Mouse (Mus musculus) heart, postnatal 0 days (tissue): ENCODE measurements around the gene Olfr49. TPM values are rescaled to one million over a fixed set of nuclear protein-coding genes. Genes with fewer than 3 reads are reported as not detected.

ENCODE experiments used
- ATAC-seq: fragments of 200-750 bp; cut with Nextera tagmentation; 2 replicates; pipeline ENCODE4 v1.8.0; 2017; ENCODE audit warnings: low read depth, moderate number of reproducible peaks, moderate library complexity; ENCODE audit not compliant: insufficient read depth
- DNase-seq: peaks from one replicate; pipeline ENCODE4 v3.0.0-alpha.2; 2016; ENCODE audit warnings: low spot score
- H3K27ac ChIP-seq: fragments of 300-500 bp; sonication (generic); 2 replicates; pipeline ENCODE4 v1.5.1; 2014; ENCODE audit warnings: low read depth, mild to moderate bottlenecking
- H3K27me3 ChIP-seq: fragments of 300-500 bp; sonication (generic); 2 replicates; pipeline ENCODE4 v1.6.1; 2014; ENCODE audit warnings: low read length, mixed read lengths; ENCODE audit not compliant: control insufficient read depth, insufficient read depth
- H3K36me3 ChIP-seq: fragments of 300-500 bp; sonication (generic); replicated peaks from 2 replicates; pipeline ENCODE4 v1.6.1; 2014; ENCODE audit warnings: low read length, mixed read lengths; ENCODE audit not compliant: control insufficient read depth, insufficient read depth
- H3K4me1 ChIP-seq: fragments of 300-500 bp; sonication (generic); 2 replicates; pipeline ENCODE4 v1.6.1; 2014; ENCODE audit warnings: antibody characterized with exemption; ENCODE audit not compliant: control insufficient read depth, insufficient read depth
- H3K4me2 ChIP-seq: fragments of 300-500 bp; sonication (generic); 2 replicates; pipeline ENCODE4 v1.6.1; 2014; ENCODE audit warnings: low read depth, mild to moderate bottlenecking, low read length, moderate library complexity
- H3K4me3 ChIP-seq: fragments of 300-500 bp; sonication (generic); 2 replicates; pipeline ENCODE4 v1.5.1; 2014; ENCODE audit warnings: low read depth, low read length
- H3K9ac ChIP-seq: fragments of 300-500 bp; sonication (generic); replicated peaks from 2 replicates; pipeline ENCODE4 v1.6.1; 2014; ENCODE audit warnings: low read depth, low read length, mixed read lengths
- H3K9me3 ChIP-seq: fragments of 300-500 bp; sonication (generic); replicated peaks from 2 replicates; pipeline ENCODE4 v1.6.1; 2016; ENCODE audit warnings: low read length; ENCODE audit not compliant: control insufficient read depth
- CTCF ChIP-seq: IDR thresholded peaks from 2 replicates; pipeline ENCODE4 v1.5.1; 2016; ENCODE audit warnings: antibody characterized with exemption, control low read depth, low read depth
- EP300 ChIP-seq: IDR thresholded peaks from 2 replicates; pipeline ENCODE4 v1.6.1; 2016; ENCODE audit warnings: antibody characterized with exemption, low read depth
- WGBS: fragments of 180-500 bp; shearing (Covaris S2); extraction: QIAGEN DNeasy Blood & Tissue Kit; methylation state at CpG from one replicate; pipeline ENCODE4 v1.1.7; 2014; 5-methylcytosine and 5-hydroxymethylcytosine counted together
- polyA plus RNA-seq: library from polyadenylated mRNA; unstranded; fragments of >200 nt; fragmentation: Nextera tagmentation; extraction: Ambion mirVana; gene quantifications from 2 replicates; pipeline ENCODE4 v1.2.1, GENCODE M21; 2015
- total RNA-seq: library from RNA; depleted of rRNA; stranded (reverse); fragments of >200 nt; gene quantifications from 2 replicates; pipeline ENCODE4 v1.2.3, GENCODE M21; 2014; ENCODE audit warnings: low replicate concordance; rRNA removed

Olfr49 gene
- not detected in 2 replicates for total RNA-seq
- not detected in 2 replicates for polyA plus RNA-seq

DNA sequence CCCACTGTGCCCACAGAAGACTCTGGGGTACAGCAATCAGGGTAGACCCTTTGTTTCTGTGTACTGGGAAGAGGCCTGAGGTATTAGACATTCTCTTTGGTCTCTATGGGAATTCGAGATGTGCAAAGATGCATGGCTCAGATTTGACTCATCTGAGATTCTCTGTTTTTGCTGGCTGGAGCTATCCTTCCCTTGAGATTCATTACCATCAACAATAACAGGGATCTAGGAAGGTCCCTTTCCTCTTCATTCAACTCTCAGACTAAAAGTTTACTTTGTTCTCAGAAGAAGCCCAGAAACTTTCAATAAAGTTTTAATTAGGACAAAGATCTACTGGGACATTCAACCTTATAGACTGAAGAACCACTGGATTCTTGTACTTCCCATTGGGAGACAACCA lies at the start of gene Olfr49:
TSS of gene Olfr49 (minus strand) at position 101 of the 400 bp plus-strand sequence.
- no peaks in the 10 kb centered on the region for H3K4me1 ChIP-seq
- no peak for TF ChIP-seq CTCF
- ATAC-seq (no peak), DNase-seq (no peak)
- no peaks in the 10 kb centered on the region for H3K27me3 ChIP-seq
- H3K36me3 ChIP-seq = no peaks in the 10 kb centered on the region
- H3K4me2 ChIP-seq = no peak within 1 kb of the TSS
- 49% methylated on average over 1 of the region's 1 CpGs for WGBS
- no peak within 1 kb of the TSS for H3K4me3 ChIP-seq
- no peaks in the 10 kb centered on the region; the same call in 1 of the 2 replicates for H3K9me3 ChIP-seq
- no peak within 1 kb of the TSS for H3K27ac ChIP-seq
- H3K9ac ChIP-seq = no peak within 1 kb of the TSS

DNA sequence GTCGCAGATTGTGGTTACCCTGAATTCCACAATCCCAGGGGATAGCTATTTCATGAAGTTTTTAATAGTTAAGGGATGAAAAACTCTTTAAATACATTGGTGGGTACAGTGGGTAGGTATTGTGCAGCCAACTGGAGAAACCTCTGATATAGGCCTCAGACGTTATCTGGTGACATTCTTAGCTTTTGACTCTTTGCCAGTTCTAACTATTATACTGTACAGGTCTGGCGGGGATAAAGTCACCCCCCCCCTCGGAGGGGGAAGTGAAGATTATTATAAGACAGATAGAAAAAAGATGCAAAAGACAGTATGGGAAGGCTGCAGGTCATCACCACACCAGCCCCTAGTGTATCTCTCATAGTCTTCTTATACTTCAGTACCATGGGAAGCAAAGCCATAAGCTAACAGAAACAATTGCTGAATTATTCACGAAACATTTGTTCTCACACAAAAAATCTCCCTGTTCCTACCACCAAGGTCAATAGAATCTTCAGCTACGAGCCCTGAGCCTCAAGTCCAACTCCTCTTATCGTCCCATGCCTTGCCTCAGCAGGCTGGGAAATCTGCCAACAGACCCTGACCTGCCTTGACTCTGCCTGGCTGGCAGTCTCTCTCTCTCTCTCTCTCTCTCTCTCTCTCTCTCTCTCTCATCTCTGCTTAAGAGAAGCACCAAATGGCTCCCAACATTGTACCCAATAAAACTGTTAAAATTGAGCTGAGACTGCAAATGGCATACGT lies 48.9 kb upstream of the Olfr49 start:
- peak; percentile 46; the same call in 1 of the 2 replicates for TF ChIP-seq EP300
- no peak for TF ChIP-seq CTCF
- ATAC-seq (peak; percentile 90), DNase-seq (peak; percentile 48)
- H3K9ac ChIP-seq = no peak overlapping the region
- H3K4me3 ChIP-seq = no peak overlapping the region
- no peaks in the 10 kb centered on the region for H3K27me3 ChIP-seq
- H3K4me1 ChIP-seq = peaks cover 10% of the 10 kb centered on the region
- peak overlapping the region; percentile 15; the same call in 1 of the 2 replicates for H3K4me2 ChIP-seq
- H3K9me3 ChIP-seq = no peaks in the 10 kb centered on the region
- no peaks in the 10 kb centered on the region for H3K36me3 ChIP-seq
- 25% methylated on average over 8 of the region's 8 CpGs for WGBS
- peak overlapping the region; percentile 71 for H3K27ac ChIP-seq

DNA sequence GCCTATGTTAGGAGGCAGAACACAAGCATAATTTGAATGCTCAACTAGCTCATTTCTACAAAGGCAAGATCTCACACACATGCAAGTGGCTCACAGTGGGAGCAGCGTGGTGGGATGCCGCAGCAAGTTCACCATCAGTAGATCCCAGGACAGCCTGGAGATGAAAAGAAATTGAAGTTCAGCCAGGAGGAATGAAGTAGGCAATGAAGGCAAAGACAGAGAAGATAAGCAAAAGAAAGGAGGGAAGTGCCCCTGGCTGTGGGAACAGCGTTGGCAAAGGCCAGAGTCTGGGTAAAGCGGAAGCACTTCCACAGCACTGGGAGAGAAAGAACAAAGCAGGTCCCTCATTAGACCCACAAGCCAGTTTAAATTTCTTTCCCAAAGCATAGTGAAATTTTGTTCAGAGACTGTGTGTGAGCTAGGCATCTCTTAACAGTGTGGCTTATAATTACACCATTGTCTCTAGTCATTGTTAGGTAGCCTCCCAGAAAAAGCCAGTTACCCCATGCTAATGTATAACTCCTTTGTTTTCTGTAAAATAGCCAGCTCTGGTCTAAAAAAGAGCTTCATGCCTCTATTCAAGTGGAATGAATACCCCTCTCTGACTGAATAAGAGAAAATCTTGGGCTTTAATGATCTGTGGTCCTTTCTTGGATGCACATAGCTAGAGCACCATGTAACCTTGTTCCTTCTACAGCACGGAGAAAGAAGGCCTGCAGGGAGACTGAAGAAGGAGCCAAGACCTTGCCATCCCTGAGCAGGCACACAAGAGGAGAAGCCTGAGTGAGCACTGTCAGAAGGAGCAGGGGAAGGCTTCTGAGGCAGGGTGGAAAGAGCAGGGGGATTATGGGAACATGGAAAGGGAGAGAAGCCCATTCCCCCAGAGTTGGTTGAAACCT lies 47.7 kb upstream of the Olfr49 start:
- Histone ChIP-seq H3K9me3 (no peaks in the 10 kb centered on the region), H3K9ac (no peak overlapping the region), H3K27ac (no peak overlapping the region), H3K36me3 (no peaks in the 10 kb centered on the region), H3K4me3 (no peak overlapping the region), H3K4me1 (peaks cover 10% of the 10 kb centered on the region), H3K4me2 (no peak overlapping the region), H3K27me3 (no peaks in the 10 kb centered on the region)
- no peak for DNase-seq
- ATAC-seq = no peak
- TF ChIP-seq CTCF (no peak), EP300 (no peak)
- WGBS = 76% methylated on average over 5 of the region's 5 CpGs

DNA sequence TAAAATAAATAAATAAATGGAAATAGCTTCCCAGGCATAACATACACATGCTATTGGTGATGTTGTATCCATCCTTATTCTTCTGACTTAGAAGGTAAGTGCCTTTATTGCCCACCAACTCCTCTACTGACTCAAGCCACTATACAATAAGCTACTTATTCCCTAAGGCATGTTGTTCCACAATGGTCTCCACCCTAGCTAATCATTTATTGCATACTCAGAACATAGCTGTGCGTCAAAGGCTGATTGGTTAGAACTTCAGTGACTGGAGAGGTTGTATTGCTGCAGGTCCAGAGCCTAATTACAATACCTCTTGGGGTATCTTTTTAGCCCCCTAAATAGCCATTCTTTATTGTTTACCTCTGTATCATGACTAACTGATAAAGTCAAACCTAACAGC lies 46.4 kb upstream of the Olfr49 start:
- Histone ChIP-seq H3K4me1 (peaks cover 10% of the 10 kb centered on the region), H3K9ac (no peak overlapping the region), H3K27ac (no peak overlapping the region), H3K4me3 (no peak overlapping the region), H3K27me3 (no peaks in the 10 kb centered on the region), H3K4me2 (no peak overlapping the region), H3K9me3 (no peaks in the 10 kb centered on the region), H3K36me3 (no peaks in the 10 kb centered on the region)
- WGBS = 90% methylated on average over 1 of the region's 1 CpGs
- DNase-seq (no peak), ATAC-seq (no peak)
- TF ChIP-seq EP300 (no peak), CTCF (no peak)

DNA sequence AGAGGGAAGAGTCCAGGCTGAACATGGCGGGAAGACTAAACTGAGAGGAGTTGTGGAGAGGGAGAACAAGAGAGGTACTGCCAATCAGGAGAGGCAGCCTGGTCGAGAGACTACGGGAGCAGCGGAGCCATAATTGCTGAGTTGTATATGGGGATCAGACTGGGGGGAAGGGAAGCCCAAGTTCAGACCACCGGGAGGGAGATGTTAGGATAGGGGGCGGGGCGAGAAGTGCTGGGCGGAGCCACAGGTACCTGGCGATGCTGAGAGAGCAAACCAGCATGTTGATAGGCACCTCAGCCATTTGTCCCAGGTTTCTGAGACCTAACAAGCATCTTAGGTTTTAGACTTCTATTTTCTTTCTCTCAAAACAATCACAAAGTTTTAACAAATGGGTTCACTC lies 44.5 kb upstream of the Olfr49 start:
- 43% methylated on average over 9 of the region's 9 CpGs for WGBS
- H3K27me3 ChIP-seq = no peaks in the 10 kb centered on the region
- peaks cover 10% of the 10 kb centered on the region for H3K4me1 ChIP-seq
- H3K4me2 ChIP-seq = no peak overlapping the region
- ATAC-seq (no peak), DNase-seq (no peak)
- H3K9me3 ChIP-seq = no peaks in the 10 kb centered on the region
- H3K36me3 ChIP-seq = no peaks in the 10 kb centered on the region
- no peak overlapping the region for H3K9ac ChIP-seq
- TF ChIP-seq CTCF (no peak), EP300 (no peak)
- no peak overlapping the region for H3K4me3 ChIP-seq
- no peak overlapping the region for H3K27ac ChIP-seq
